Mouse (Mus musculus) inflammation-experienced regulatory T-cells, adult 16 weeks (primary cell): ENCODE data around the gene Arhgap6. TPM values are rescaled to one million over a fixed set of nuclear protein-coding genes. Genes with fewer than 3 reads are reported as not detected.

Experiments
- polyA plus RNA-seq: library from polyadenylated mRNA; unstranded; fragments of 100-300 nt; shearing (Covaris generic); gene quantifications from one replicate; pipeline ENCODE4 v1.2.1, GENCODE M21; 2017

The Arhgap6 gene
- not detected for polyA plus RNA-seq

DNA sequence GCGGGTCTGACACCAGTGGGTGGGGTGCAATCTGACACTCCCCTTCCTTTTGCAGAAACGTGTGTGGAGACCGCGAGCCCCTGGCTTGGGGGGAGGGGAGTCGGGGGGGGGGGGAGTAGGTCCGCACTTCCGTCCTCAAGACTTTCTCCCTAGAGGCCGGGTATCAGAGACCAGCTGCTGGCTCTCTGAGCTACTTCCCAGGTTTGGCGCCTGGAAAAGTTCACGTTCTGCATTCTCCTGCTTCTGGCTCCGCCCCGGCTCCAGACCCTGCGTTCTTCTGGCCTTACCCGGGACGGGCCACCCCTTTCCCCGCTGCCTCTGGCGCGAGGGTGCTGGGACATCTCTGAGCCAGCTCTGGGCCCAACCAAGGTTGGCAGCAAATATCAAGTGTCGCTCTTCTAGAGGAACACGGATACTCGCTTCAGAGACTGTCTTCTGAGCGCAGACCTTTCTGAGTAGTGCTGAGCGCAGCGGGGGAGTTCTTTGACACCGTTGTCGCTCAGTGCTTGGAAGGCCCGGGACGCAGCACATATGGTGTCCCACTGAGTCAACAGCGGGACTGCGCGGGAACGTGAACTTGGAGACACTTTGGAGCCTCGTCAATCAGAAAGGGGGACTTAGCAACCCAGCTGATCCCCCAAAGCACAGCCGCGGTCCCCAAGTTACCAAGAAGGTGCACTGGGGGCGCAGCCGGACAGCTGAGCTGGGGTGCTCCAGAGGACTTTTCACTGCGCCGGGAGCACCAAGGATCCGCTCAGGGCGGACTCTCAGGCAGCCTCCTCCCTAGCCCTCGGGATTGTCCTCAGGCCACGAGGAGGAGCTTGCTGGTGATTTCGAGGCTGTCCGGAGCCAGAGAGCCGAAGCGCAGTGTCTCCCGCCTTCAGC, at the start of gene Arhgap6:
TSS of gene Arhgap6 (plus strand) at position 126 of the 885 bp plus-strand sequence.

DNA sequence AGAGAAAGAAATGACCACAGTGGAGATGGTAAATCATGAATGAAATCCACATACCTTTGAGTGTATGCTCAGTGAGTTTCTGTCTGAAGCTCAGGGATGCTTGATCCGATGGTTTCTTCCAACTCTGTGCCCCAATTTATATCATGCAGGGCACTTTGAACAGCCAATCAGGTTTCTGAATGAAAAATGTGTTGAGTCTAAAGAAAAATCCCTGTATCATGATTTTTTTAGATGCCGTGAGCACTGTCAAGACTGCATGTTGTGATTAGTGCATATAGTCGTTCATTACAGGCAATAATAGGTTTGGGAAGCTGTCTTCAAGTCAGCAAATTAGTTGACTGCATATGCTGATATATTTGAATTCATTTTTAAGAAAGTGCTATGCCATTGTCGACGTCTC, 392.2 kb downstream of the Arhgap6 start, which contains the start of gene Amelx:
TSS of gene Amelx (minus strand) at position 101 of the 400 bp plus-strand sequence.

DNA sequence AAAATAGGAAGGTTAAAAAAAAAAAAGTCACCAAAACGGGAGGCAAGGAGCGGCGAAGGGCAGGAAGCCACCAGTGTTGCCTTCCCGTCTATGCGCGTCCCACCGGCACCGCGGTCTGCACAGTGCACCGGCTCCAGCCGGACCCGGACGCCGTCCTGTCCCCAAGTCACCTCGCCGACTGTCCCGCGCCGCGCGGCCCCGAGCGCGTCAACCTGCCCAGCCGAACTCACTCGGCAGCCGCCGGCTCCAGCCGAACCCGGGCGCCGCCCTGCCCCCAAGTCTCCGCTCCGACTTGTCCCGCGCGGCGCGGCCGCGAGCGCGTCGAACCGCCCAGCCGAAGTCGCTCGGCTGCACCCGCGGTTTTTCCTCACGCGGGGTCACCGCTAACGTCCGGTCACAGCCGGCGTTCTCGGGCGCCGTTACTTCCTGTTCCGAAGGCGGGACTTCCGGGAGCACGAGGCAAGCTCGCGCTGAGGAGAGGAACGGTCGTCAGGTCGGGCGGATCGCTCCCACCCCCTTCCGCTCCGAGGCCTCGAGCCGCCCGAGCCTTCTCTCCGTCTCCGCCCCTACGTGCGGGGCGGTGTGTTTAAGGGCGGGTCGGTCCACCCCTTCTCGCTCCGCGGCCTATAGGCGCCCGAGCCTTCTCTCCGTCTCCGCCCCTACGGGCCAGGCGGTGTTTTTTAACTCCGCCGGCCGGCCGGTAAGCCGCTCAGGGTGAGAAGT, 525.2 kb downstream of the Arhgap6 start, which contains the start of gene Hccs:
TSS of gene Hccs (minus strand) at position 428 of the 723 bp plus-strand sequence.

Other genes with a start within 250 kb of the Arhgap6 start
- gene Frmpd4, start 217.9 kb upstream of the Arhgap6 start, polyA plus RNA-seq = not detected
- 41.0 TPM for gene Msl3, start 121.2 kb upstream of the Arhgap6 start, polyA plus RNA-seq